Mouse (Mus musculus) thymus, adult 2 months (tissue): ENCODE measurements at regions not wholly inside any gene's neighbourhood (a gene's known extent, or its start where the extent isn't known, plus 50 kb on each side); places are given as distances from the start of the nearest gene placed in this dataset.

Experiments
- CTCF ChIP-seq: fragments of 200-500 bp; IDR thresholded peaks from 2 replicates; pipeline ENCODE4 v1.5.1; 2012; ENCODE audit warnings: mild to moderate bottlenecking, control low read depth, low read length, moderate library complexity, borderline replicate concordance; ENCODE audit not compliant: control insufficient read depth, poor library complexity, insufficient read depth; ENCODE audit errors: extremely low read depth
- POLR2A ChIP-seq: fragments of 200-500 bp; IDR thresholded peaks from 2 replicates; pipeline ENCODE4 v1.6.1; 2012; ENCODE audit warnings: mild to moderate bottlenecking, low read length, control low read depth, moderate library complexity; ENCODE audit not compliant: control insufficient read depth, poor library complexity, insufficient read depth; ENCODE audit errors: extremely low read depth

GRCm38 (mm10) chr7:113087646-113088045 is 119.6 kb upstream of the Arntl start:
- TF ChIP-seq POLR2A (no peak), CTCF (no peak)
